Mouse (Mus musculus) hindbrain, embryonic 14.5 days (tissue): ENCODE results near the gene Gm37419. TPM values are rescaled to one million over a fixed set of nuclear protein-coding genes. Genes with fewer than 3 reads are reported as not detected.

Experiments used
- ATAC-seq: fragments of 200-750 bp; cut with Nextera tagmentation; 2 replicates; pipeline ENCODE4 v1.8.0; 2017; ENCODE audit warnings: moderate number of reproducible peaks, mild to moderate bottlenecking, moderate TSS enrichment, moderate library complexity; ENCODE audit not compliant: low FRiP score
- DNase-seq: peaks from one replicate; pipeline ENCODE4 v3.0.0-alpha.2; 2015; ENCODE audit warnings: low spot score
- H3K27ac ChIP-seq: fragments of 300-500 bp; sonication (generic); 2 replicates; pipeline ENCODE4 v1.5.1; 2014; ENCODE audit warnings: mild to moderate bottlenecking, moderate library complexity
- H3K27me3 ChIP-seq: fragments of 300-500 bp; sonication (generic); 2 replicates; pipeline ENCODE4 v1.6.1; 2014; ENCODE audit warnings: mild to moderate bottlenecking, low read length, mixed read lengths; ENCODE audit not compliant: control insufficient read depth, insufficient read depth
- H3K36me3 ChIP-seq: fragments of 300-500 bp; sonication (generic); replicated peaks from 2 replicates; pipeline ENCODE4 v1.6.1; 2014; ENCODE audit not compliant: control insufficient read depth, insufficient read depth
- H3K4me1 ChIP-seq: fragments of 300-500 bp; sonication (generic); replicated peaks from 2 replicates; pipeline ENCODE4 v1.6.1; 2014; ENCODE audit warnings: antibody characterized with exemption, low read length, mixed read lengths; ENCODE audit not compliant: control insufficient read depth, insufficient read depth
- H3K4me2 ChIP-seq: fragments of 300-500 bp; sonication (generic); replicated peaks from 2 replicates; pipeline ENCODE4 v1.6.1; 2014; ENCODE audit warnings: mild to moderate bottlenecking, moderate library complexity
- H3K4me3 ChIP-seq: fragments of 300-500 bp; sonication (generic); replicated peaks from 2 replicates; pipeline ENCODE4 v1.5.1; 2014; ENCODE audit warnings: mild to moderate bottlenecking, low read length
- H3K9ac ChIP-seq: fragments of 300-500 bp; sonication (generic); 2 replicates; pipeline ENCODE4 v1.6.1; 2014
- H3K9me3 ChIP-seq: fragments of 300-500 bp; sonication (generic); 2 replicates; pipeline ENCODE4 v1.6.1; 2016; ENCODE audit warnings: low read length; ENCODE audit not compliant: control insufficient read depth
- WGBS: fragments of 180-500 bp; shearing (Covaris S2); extraction: QIAGEN DNeasy Blood & Tissue Kit; methylation state at CpG from one replicate; pipeline ENCODE4 v1.1.7; 2014; 5-methylcytosine and 5-hydroxymethylcytosine counted together
- polyA plus RNA-seq: library from polyadenylated mRNA; unstranded; fragments of >200 nt; fragmentation: Nextera tagmentation; extraction: Ambion mirVana; gene quantifications from 2 replicates; pipeline ENCODE4 v1.2.1, GENCODE M21; 2014

Gm37419 gene
- polyA plus RNA-seq, 1 experiment from 2014 or later = not detected

DNA sequence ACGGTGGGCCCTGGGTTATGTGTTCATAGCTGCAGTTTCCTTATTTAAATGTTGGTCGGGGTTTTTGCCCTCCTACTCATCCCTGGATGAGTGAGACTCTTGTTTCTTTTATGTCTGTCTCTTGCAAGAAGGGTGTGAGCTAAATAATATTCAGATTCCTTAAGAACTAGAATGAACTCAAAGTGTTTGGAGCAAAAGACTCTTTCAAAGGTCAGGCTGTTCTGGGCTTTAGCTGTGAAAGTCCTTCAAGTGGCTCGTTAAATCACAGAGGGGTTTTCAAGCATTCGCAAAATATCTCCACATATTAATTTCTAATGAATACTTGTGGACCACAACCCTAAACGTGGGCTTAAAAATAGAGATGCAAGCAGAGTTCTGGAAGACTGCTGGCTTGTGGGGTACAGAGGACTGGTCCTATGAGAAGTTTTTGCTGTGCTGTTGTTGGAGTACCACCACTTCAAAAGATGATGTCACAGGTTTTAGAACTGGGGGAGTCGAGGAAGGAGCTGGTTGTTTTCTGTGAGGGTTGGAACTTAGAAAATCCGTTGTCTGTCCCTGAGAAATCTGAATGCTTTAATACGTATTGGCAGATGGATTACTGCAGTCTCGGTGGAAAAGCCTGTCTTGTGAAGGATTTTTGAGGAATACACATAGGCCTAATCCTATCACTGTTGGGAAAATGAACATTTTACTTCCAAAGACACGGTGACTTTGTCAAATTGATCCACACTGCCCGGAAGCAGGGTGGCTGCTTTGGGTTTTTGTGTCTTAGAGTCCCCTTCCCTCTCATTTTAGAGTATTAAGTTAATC is 2.1 kb downstream of the Gm37419 start:
- Histone ChIP-seq H3K9me3 (no peaks in the 10 kb centered on the region), H3K36me3 (no peaks in the 10 kb centered on the region), H3K4me3 (peak overlapping the region; percentile 68), H3K27me3 (peaks cover 16% of the 10 kb centered on the region), H3K27ac (peak overlapping the region; percentile 45), H3K4me1 (peaks cover 15% of the 10 kb centered on the region; the same call in 1 of the 2 replicates), H3K9ac (peak overlapping the region; percentile 86), H3K4me2 (peak overlapping the region; percentile 99)
- WGBS = 34% methylated on average over 11 of the region's 11 CpGs
- DNase-seq (no peak), ATAC-seq (no peak)

DNA sequence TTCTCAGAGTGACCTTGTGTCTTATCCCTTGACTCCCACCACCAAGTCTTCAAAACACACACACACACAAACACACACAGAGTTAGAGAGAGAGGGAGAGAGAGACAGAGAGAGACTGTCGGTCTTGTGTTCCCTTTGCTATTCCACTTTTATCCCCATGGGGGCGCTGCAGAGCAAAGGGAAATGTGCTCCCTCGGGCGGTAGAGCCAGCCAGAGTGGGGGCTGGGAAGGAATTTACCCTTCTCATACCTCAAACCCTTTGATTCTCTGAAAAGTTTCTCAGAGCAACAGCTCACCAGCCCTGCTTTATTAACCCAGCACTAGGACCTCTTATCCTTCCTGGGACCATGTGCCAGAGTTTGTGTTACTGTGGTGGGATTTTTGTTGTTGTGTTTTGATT is 2.9 kb downstream of the Gm37419 start:
- Histone ChIP-seq H3K27ac (no peak overlapping the region), H3K4me1 (peaks cover 15% of the 10 kb centered on the region; the same call in 1 of the 2 replicates), H3K27me3 (peaks cover 8% of the 10 kb centered on the region; the same call in 1 of the 2 replicates), H3K9ac (no peak overlapping the region), H3K4me2 (no peak overlapping the region), H3K9me3 (no peaks in the 10 kb centered on the region), H3K36me3 (no peaks in the 10 kb centered on the region), H3K4me3 (no peak overlapping the region)
- DNase-seq = peak; percentile 80
- 1% methylated on average over 4 of the region's 4 CpGs for WGBS
- no peak for ATAC-seq

DNA sequence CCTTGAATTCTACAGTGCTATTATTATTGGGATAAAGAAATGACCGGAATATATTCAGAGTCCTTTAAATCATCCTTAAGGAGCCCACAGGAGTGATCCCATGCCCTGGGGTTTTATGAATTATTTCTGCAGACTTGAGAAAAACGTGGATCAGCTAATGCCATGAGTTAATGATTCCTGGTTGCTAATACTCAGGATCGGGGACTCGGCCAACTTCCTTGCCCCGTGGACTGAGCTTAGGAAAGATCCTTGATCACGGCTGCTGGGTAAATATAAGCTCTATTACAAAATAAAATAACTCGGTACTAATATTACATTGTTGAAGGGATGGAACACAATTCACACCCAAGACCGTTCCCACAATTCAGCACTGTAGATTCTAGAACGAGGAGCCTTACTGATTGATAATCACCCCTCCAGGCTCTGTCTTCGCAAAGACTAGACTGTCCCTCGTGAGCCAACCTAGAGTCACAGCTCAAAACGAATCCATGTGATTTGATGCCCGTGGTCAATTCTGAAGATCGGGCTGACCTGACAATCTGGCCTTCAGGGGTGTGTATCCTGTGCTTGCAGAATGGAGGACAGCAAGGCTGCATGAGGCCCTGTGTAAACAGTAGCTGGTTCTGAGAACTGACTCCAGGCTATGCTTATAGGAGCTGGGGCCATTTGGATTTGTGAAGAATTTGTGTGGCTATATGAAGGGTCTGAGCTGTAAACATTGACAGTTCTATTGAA is 3.7 kb downstream of the Gm37419 start:
- H3K4me2 ChIP-seq = no peak overlapping the region
- DNase-seq (no peak), ATAC-seq (no peak)
- H3K27me3 ChIP-seq = peaks cover under 1% of the 10 kb centered on the region; the same call in 1 of the 2 replicates
- H3K4me3 ChIP-seq = no peak overlapping the region
- no peak overlapping the region for H3K27ac ChIP-seq
- 85% methylated on average over 14 of the region's 14 CpGs for WGBS
- no peaks in the 10 kb centered on the region for H3K36me3 ChIP-seq
- no peaks in the 10 kb centered on the region for H3K9me3 ChIP-seq
- 0 out of 2 replicates have a peak, but pooled peaks cover 11% of the 10 kb centered on the region for H3K4me1 ChIP-seq
- no peak overlapping the region for H3K9ac ChIP-seq

DNA sequence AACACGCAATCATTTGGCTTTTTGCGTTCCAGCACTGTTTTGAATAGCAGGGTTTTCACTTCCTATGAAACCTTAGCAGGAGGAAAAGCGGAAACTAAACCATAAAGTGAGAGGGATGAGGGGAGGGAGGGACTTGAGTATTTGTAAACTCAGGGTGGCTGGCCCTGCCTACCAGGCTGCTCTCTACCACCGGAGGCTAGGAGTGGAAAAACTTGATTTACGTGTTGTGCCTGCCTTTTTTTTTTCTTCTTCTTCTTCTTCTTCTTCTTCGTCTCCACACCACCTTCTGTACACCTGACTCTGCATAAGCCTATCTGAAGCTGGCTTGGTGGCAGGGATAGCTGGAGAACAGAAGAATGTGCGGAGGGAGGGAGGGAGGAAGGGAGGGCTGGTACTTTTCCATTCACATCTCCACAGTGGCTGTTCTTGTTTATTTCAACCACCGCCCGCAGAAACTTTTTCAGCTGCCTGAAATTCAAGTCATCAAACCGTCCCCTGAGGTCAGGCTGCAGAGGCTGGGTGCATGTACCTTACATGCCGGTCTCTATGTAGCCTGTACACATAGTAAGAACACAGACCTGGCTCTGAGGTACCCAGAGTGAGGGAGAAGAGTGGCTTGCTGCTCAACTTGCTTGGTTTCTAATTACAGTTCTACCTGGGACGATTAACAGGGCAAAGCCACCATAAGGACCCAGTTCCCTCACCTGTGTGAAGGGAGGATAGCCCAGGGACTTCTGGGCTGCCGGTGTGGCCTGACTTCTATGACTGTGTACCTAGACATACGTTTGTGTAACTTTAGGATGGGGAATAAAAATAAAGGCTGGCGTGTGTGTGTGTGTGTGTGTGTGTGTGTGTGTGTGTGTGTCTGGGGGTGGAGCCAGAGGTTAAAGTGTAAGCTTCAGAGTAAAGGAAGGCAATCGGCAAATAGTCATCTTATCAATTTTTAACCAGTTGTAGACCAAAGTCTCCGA is 5.4 kb downstream of the Gm37419 start:
- H3K27me3 ChIP-seq = no peaks in the 10 kb centered on the region
- H3K4me3 ChIP-seq = no peak overlapping the region
- H3K9me3 ChIP-seq = no peaks in the 10 kb centered on the region
- no peak overlapping the region for H3K4me2 ChIP-seq
- no peak for ATAC-seq
- no peak overlapping the region for H3K27ac ChIP-seq
- H3K9ac ChIP-seq = no peak overlapping the region
- WGBS = 62% methylated on average over 17 of the region's 17 CpGs
- no peaks in the 10 kb centered on the region for H3K36me3 ChIP-seq
- DNase-seq = no peak
- H3K4me1 ChIP-seq = 0 out of 2 replicates have a peak, but pooled peaks cover 7% of the 10 kb centered on the region

DNA sequence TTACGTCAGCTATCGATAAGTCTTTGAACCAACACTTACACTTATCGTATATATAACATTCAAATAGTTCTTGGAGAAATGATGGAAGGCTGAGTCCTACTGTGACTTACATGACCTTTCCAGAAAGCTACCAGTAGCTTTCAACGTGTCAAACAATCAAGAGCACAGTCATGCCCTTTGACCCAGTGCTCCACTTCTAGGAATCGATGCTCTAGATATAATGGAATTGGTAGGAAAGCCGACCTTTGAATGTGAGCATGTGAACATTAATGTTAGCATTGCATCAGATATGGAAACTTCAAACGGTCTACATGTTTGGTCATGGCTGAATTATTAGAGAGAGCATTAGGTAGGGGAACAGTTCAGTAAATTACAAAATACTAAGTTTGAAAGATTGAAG is 8.1 kb downstream of the Gm37419 start:
- H3K27me3 ChIP-seq = no peaks in the 10 kb centered on the region
- ATAC-seq (no peak), DNase-seq (no peak)
- no peaks in the 10 kb centered on the region for H3K36me3 ChIP-seq
- H3K4me1 ChIP-seq = no peaks in the 10 kb centered on the region
- WGBS = 84% methylated on average over 7 of the region's 7 CpGs
- H3K4me3 ChIP-seq = no peak overlapping the region
- no peak overlapping the region for H3K9ac ChIP-seq
- no peak overlapping the region for H3K27ac ChIP-seq
- no peak overlapping the region for H3K4me2 ChIP-seq
- H3K9me3 ChIP-seq = no peaks in the 10 kb centered on the region

DNA sequence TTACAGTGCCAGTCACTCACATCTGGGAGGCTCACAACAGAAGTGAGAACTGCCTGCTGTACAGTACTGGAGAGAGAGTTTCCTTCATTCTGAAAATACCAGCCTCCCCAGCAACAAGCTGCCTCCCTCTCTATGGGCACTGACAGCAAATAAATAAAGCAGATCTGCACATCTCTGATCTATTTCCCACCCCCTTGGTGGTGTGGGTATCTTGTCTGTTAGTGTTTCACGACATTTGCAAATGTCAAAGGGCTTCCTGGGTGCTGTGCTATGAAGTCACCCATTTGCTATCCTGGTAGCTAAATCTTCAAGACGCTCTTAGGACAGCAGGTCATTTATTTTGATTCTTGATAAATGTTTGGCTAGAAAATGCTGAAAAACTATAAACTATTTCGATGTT is 8.9 kb downstream of the Gm37419 start:
- Histone ChIP-seq H3K9me3 (no peaks in the 10 kb centered on the region), H3K4me3 (no peak overlapping the region), H3K9ac (no peak overlapping the region), H3K4me1 (no peaks in the 10 kb centered on the region), H3K4me2 (no peak overlapping the region), H3K36me3 (no peaks in the 10 kb centered on the region), H3K27ac (no peak overlapping the region), H3K27me3 (no peaks in the 10 kb centered on the region)
- 89% methylated on average over 3 of the region's 3 CpGs for whole genome bisulfite sequencing
- no peak for ATAC-seq
- DNase-seq = no peak

DNA sequence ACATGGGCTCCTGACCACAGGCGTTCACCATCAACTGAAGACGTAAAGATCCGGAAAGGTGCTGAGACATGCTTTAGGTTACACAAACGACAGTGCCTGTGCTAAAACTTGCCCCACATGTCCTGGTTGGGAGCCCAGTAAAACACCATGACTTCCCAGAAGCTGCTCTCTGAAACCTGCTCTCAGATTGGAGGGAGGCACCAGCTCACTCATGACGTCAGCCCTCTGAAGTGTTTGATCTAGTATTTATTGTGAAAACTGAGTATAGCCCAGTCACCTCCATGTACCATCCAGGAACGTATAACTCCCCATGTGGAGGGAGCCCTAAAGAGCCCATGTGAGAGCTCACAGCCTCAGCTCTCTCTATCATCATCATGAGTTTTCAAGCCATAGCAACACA is 9.6 kb downstream of the Gm37419 start:
- ATAC-seq = no peak
- H3K27ac ChIP-seq = no peak overlapping the region
- H3K4me1 ChIP-seq = no peaks in the 10 kb centered on the region
- H3K9me3 ChIP-seq = no peaks in the 10 kb centered on the region
- no peaks in the 10 kb centered on the region for H3K27me3 ChIP-seq
- H3K4me2 ChIP-seq = no peak overlapping the region
- no peaks in the 10 kb centered on the region for H3K36me3 ChIP-seq
- DNase-seq = no peak
- H3K4me3 ChIP-seq = no peak overlapping the region
- H3K9ac ChIP-seq = no peak overlapping the region
- WGBS = 89% methylated on average over 6 of the region's 6 CpGs

DNA sequence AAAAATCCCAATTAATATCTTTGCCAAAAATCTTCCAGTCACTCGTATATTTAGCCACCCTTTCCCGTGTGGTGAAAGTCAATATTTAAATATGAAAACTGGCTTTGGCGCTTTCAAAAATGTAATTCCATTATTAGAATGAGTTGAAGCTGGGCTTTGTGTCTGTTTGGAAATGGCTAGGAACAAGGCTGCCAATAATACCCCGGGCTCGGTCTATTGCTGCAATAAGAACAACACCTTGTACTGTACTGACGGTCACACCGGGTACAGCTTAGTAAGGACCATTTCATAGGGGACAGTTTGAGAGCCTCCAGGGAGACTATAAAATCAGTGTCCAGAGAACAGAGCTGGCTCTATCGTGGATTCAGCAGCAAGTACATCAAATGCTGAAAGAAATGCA is 17.6 kb downstream of the Gm37419 start:
- DNase-seq = no peak
- no peaks in the 10 kb centered on the region for H3K36me3 ChIP-seq
- H3K27me3 ChIP-seq = no peaks in the 10 kb centered on the region
- H3K4me1 ChIP-seq = no peaks in the 10 kb centered on the region
- H3K4me2 ChIP-seq = no peak overlapping the region
- no peak for ATAC-seq
- no peaks in the 10 kb centered on the region for H3K9me3 ChIP-seq
- H3K4me3 ChIP-seq = no peak overlapping the region
- no peak overlapping the region for H3K9ac ChIP-seq
- no peak overlapping the region for H3K27ac ChIP-seq
- 87% methylated on average over 8 of the region's 8 CpGs for WGBS

DNA sequence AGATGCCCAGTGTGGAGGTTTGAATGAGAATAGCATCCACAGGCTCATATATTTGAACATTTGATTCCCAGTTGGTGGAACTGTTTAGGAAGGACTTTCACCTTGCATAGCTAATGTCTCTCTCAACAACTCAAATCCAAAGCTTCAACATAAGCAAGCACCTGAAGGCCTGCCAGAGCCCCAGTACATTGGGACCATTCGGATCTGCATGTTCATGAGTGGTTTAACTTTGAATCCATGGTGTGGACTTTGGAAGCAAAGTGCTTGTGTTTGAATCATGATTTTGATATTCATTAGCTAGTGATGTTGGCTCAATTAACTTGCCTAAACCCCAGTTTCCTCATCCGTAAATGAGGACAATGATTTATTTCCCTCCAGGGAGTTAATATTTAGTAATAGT is 21.6 kb downstream of the Gm37419 start:
- Histone ChIP-seq H3K36me3 (no peaks in the 10 kb centered on the region), H3K4me3 (no peak overlapping the region), H3K27ac (no peak overlapping the region), H3K4me2 (no peak overlapping the region), H3K9ac (no peak overlapping the region), H3K27me3 (no peaks in the 10 kb centered on the region), H3K4me1 (no peaks in the 10 kb centered on the region), H3K9me3 (no peaks in the 10 kb centered on the region)
- ATAC-seq (no peak), DNase-seq (no peak)
- WGBS = 96% methylated on average over 2 of the region's 2 CpGs
